Mouse (Mus musculus): Measurements from ENCODE around the gene Ccdc32.
A peak's percentile ranks its signal among the peaks of the same experiment; 100 is the strongest.
"Not testable (repeated sequence)": the region's sequence is repeated elsewhere in the genome, so short reads cannot be mapped to it uniquely, and the experiment has no call there.

Ccdc32 gene

GRCm38 (mm10) chr2:119028941-119029551 lies at the start of gene Ccdc32:
Gene Ccdc32 (minus strand): TSS chr2:119029393.
- peak; percentile 93 to 95 for DNase-seq

GRCm38 (mm10) chr2:119072397-119072796 lies 43.2 kb upstream of the Ccdc32 start:
- DNase-seq = no peak

GRCm38 (mm10) chr2:119060139-119060538 lies 30.9 kb upstream of the Ccdc32 start:
- no peak for DNase-seq

GRCm38 (mm10) chr2:119050132-119050650 lies 21.0 kb upstream of the Ccdc32 start:
- no peak for DNase-seq

- DNase-seq = no peak
Measured at GRCm38 (mm10) chr2:119047849-119048248, 18.7 kb upstream of the Ccdc32 start.

- DNase-seq = peak; percentile 92 to 99
Measured at GRCm38 (mm10) chr2:119046649-119047611, 17.7 kb upstream of the Ccdc32 start, which contains the start of gene Knl1. Gene Knl1 (plus strand): TSS chr2:119047119.

GRCm38 (mm10) chr2:119045163-119045562 lies 16.0 kb upstream of the Ccdc32 start:
- no peak for DNase-seq

- no peak for DNase-seq
Measured at GRCm38 (mm10) chr2:119040882-119041281, 11.7 kb upstream of the Ccdc32 start.

- no peak for DNase-seq
Measured at GRCm38 (mm10) chr2:119035397-119035745, 6.2 kb upstream of the Ccdc32 start.

GRCm38 (mm10) chr2:119034656-119035396 lies 5.6 kb upstream of the Ccdc32 start, which contains the start of gene Rpusd2:
Gene Rpusd2 (plus strand): TSS chr2:119034790.
- DNase-seq = peak; percentile 91 to 94

- no peak for DNase-seq
Measured at GRCm38 (mm10) chr2:119032191-119032590, 3.0 kb upstream of the Ccdc32 start.

- DNase-seq = no peak
Measured at GRCm38 (mm10) chr2:119026951-119027350, 2.2 kb downstream of the Ccdc32 start.

GRCm38 (mm10) chr2:119025239-119025616 lies 4.0 kb downstream of the Ccdc32 start:
- DNase-seq = no peak

GRCm38 (mm10) chr2:119024536-119025238 lies 4.5 kb downstream of the Ccdc32 start:
- no peak for DNase-seq

- no peak for DNase-seq
Measured at GRCm38 (mm10) chr2:119023154-119023660, 6.0 kb downstream of the Ccdc32 start.

- DNase-seq = no peak
Measured at GRCm38 (mm10) chr2:119019538-119019937, 9.7 kb downstream of the Ccdc32 start.

GRCm38 (mm10) chr2:119019131-119019530 lies 10.1 kb downstream of the Ccdc32 start:
- DNase-seq = no peak

GRCm38 (mm10) chr2:119018391-119019122 lies 10.6 kb downstream of the Ccdc32 start:
- DNase-seq = no peak

GRCm38 (mm10) chr2:119017647-119018046 lies 11.5 kb downstream of the Ccdc32 start:
- DNase-seq = no peak

GRCm38 (mm10) chr2:119016312-119016711 lies 12.9 kb downstream of the Ccdc32 start:
- not testable (repeated sequence) for DNase-seq

- peak; percentile 59 to 64 for DNase-seq
Measured at GRCm38 (mm10) chr2:119015604-119016180, 13.5 kb downstream of the Ccdc32 start.
